Mouse (Mus musculus) heart, adult 2 months (tissue): ENCODE measurements around the gene Tmprss9.

Experiments
- CTCF ChIP-seq: fragments of 200-600 bp; IDR thresholded peaks from 2 replicates; pipeline ENCODE4 v1.8.1; 2022; ENCODE audit warnings: antibody characterized with exemption, mild to moderate bottlenecking, moderate library complexity
- EP300 ChIP-seq: fragments of 200-500 bp; IDR thresholded peaks from 2 replicates; pipeline ENCODE4 v1.6.1; 2011; ENCODE audit warnings: low read depth, low read length, control low read depth; ENCODE audit not compliant: insufficient read depth
- POLR2A ChIP-seq: fragments of 200-500 bp; IDR thresholded peaks from 2 replicates; pipeline ENCODE4 v1.6.1; 2011; ENCODE audit warnings: mild to moderate bottlenecking, low read depth, low read length, control low read depth; ENCODE audit not compliant: insufficient read depth

- TF ChIP-seq POLR2A, result no peak
- TF ChIP-seq CTCF, result no peak
- no peak for TF ChIP-seq EP300
These were observed 41.8 kb downstream of the Tmprss9 start for GRCm38 (mm10) chr10:80913364-80914011.
